10 mouse cellular contexts compared by ENCODE assay signal in genomic region chr3:17796766-17797165, GRCm38 (mm10).
DNase-seq lines count a peak whose midpoint lies in the region; ATAC-seq lines count a peak whose summit lies in the region.
"Had no signal": no experiment of that assay in that cellular context is flagged by ENCODE, and none has a peak within 500 bp of the region (broad histone marks: within the 10 kb centered on the region; RNA-seq: fewer than 3 reads in every experiment).

No protein-coding gene starts in this region.

- H3K27me3 ChIP-seq in forebrain, embryonic 15.5 days, result no peaks in the 10 kb centered on the region
- H3K27me3 ChIP-seq in midbrain, embryonic 13.5 days, result no peaks in the 10 kb centered on the region

- DNase-seq in right cerebral cortex, postnatal 25 days, result peak; percentile 37
- DNase-seq in right cerebral cortex, adult 2 months (ENCODE audit: low spot score in 2 of 2), result no peak
- DNase-seq in heart, adult 9 months (ENCODE audit: low spot score in 2 of 2), result no peak
- DNase-seq in thymus, postnatal 25 days, result no peak
- no peak for DNase-seq in spleen, postnatal 4 days (ENCODE audit: low spot score in 2 of 2)
- no peak for DNase-seq in heart, adult 8-10 months (ENCODE audit: low spot score)
- DNase-seq: lung, adult 18-20 months had no signal

- H3K9me3 ChIP-seq in forebrain, embryonic 15.5 days, result no peaks in the 10 kb centered on the region
- H3K9me3 ChIP-seq in midbrain, embryonic 13.5 days, result no peaks in the 10 kb centered on the region

- peak overlapping the region; percentile 61 for H3K4me3 ChIP-seq in forebrain, embryonic 15.5 days
- H3K4me3 ChIP-seq in midbrain, embryonic 13.5 days (replicated peaks), result peak overlapping the region; percentile 79

- H3K4me2 ChIP-seq in forebrain, embryonic 15.5 days (replicated peaks), result peak overlapping the region; percentile 77
- H3K4me2 ChIP-seq in midbrain, embryonic 13.5 days (replicated peaks), result peak overlapping the region; percentile 86
- H3K4me2 ChIP-seq: heart, embryonic 11.5 days had no signal

- WGBS in forebrain, embryonic 15.5 days, result 36% methylated on average over 3 of the region's 3 CpGs
- 15% methylated on average over 3 of the region's 3 CpGs for WGBS in midbrain, embryonic 13.5 days

- 0 out of 2 replicates have a peak, but pooled peaks cover 2% of the 10 kb centered on the region for H3K36me3 ChIP-seq in forebrain, embryonic 15.5 days
- peaks cover 23% of the 10 kb centered on the region for H3K36me3 ChIP-seq in midbrain, embryonic 13.5 days

- H3K9ac ChIP-seq in forebrain, embryonic 15.5 days (replicated peaks), result peak overlapping the region; percentile 86
- peak overlapping the region; percentile 99 for H3K9ac ChIP-seq in midbrain, embryonic 13.5 days (replicated peaks)

- ATAC-seq in forebrain, embryonic 15.5 days (replicated peaks), result peak; percentile 37; the same call in 1 of the 2 replicates
- peak; percentile 21; the same call in 1 of the 2 replicates for ATAC-seq in midbrain, embryonic 13.5 days

- peaks cover 24% of the 10 kb centered on the region for H3K4me1 ChIP-seq in forebrain, embryonic 15.5 days
- peaks cover 15% of the 10 kb centered on the region for H3K4me1 ChIP-seq in midbrain, embryonic 13.5 days (replicated peaks)

- H3K27ac ChIP-seq in forebrain, embryonic 15.5 days (replicated peaks), result peak overlapping the region; percentile 92
- peak overlapping the region; percentile 100 for H3K27ac ChIP-seq in midbrain, embryonic 13.5 days
